Mouse (Mus musculus) cortical plate, adult 2 months (tissue): ENCODE measurements at regions not wholly inside any gene's neighbourhood (a gene's known extent, or its start where the extent isn't known, plus 50 kb on each side); places are given as distances from the start of the nearest gene placed in this dataset.

Experiments
- CTCF ChIP-seq: fragments of 200-500 bp; IDR thresholded peaks from 2 replicates; pipeline ENCODE4 v1.5.1; 2011; ENCODE audit warnings: mild to moderate bottlenecking, control low read depth, low read length; ENCODE audit not compliant: insufficient read depth; ENCODE audit errors: extremely low read depth
- POLR2A ChIP-seq: fragments of 200-500 bp; IDR thresholded peaks from 2 replicates; pipeline ENCODE4 v1.6.1; 2011; ENCODE audit warnings: mild to moderate bottlenecking, low read length, control low read depth; ENCODE audit not compliant: insufficient read depth; ENCODE audit errors: extremely low read depth

DNA sequence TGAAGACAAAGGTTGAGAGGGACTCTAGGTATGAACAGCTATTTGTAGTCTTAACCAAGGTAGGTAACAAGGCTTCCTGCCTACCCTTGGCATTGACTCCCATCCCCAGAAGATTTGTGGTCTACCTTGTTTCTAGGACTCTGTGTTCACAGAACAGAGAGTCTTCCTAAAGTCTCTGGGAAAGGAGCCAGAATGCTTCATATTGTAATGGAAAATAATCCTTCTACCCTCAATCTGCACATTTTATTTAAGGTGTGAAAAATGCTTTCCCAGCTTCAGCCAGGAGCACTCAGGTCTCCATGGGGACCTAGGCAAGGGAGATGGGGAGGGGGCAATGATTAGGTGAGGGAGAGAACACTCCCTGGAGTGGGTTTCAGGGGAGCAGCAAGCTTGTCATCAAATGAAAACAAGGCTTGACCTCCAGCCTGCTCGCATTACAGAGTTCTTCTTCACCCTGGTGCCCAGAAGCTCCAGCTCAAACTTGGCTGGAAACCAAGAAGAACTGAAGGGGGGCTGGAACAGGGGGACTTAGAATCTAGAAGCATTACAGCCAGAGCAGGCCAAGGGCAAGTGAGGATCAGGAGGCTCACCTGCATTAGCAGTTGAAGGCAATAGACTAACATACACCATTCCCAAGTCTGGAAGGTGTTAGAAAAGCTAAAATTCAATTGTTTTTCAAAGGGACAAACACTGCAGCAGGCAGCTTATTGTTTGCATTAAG is 159.1 kb downstream of the Rdh14 start:
- no peak for TF ChIP-seq CTCF
- no peak for TF ChIP-seq POLR2A
